Mouse (Mus musculus) heart, adult 2 months (tissue): ENCODE measurements around the gene Atf6. TPM values are rescaled to one million over a fixed set of nuclear protein-coding genes. Genes with fewer than 3 reads are reported as not detected.

Source experiments
- DNase-seq, 2 experiments: peaks; one replicate each; pipeline ENCODE4 v3.0.0; 2021
- H3K27ac ChIP-seq: fragments of 200-600 bp; 2 replicates; pipeline ENCODE4 v1.8.1; 2022
- H3K27me3 ChIP-seq: fragments of 200-500 bp; 2 replicates; pipeline ENCODE4 v1.6.1; 2012; ENCODE audit warnings: mild to moderate bottlenecking, low read length, inconsistent platforms, mixed read lengths; ENCODE audit not compliant: control insufficient read depth, insufficient read depth
- H3K36me3 ChIP-seq: fragments of 200-500 bp; 2 replicates; pipeline ENCODE4 v1.6.1; 2012; ENCODE audit warnings: low read length, inconsistent platforms; ENCODE audit not compliant: control insufficient read depth, insufficient read depth
- H3K4me1 ChIP-seq: fragments of 200-500 bp; 2 replicates; pipeline ENCODE4 v1.6.1; 2011; ENCODE audit warnings: low read length; ENCODE audit not compliant: control insufficient read depth, insufficient read depth
- H3K4me3 ChIP-seq: fragments of 200-600 bp; 2 replicates; pipeline ENCODE4 v1.8.1; 2022
- H3K79me2 ChIP-seq: fragments of 200-500 bp; replicated peaks from 2 replicates; pipeline ENCODE4 v1.6.1; 2012; ENCODE audit warnings: mild to moderate bottlenecking, inconsistent platforms, low read length, moderate library complexity, mixed read lengths; ENCODE audit not compliant: control insufficient read depth, insufficient read depth
- H3K9ac ChIP-seq: fragments of 200-500 bp; 2 replicates; pipeline ENCODE4 v1.6.1; 2012; ENCODE audit warnings: low read depth, mild to moderate bottlenecking, control low read depth, inconsistent platforms, low read length, mixed read lengths
- CTCF ChIP-seq: fragments of 200-600 bp; IDR thresholded peaks from 2 replicates; pipeline ENCODE4 v1.8.1; 2022; ENCODE audit warnings: antibody characterized with exemption, mild to moderate bottlenecking, moderate library complexity
- EP300 ChIP-seq: fragments of 200-500 bp; IDR thresholded peaks from 2 replicates; pipeline ENCODE4 v1.6.1; 2011; ENCODE audit warnings: low read depth, low read length, control low read depth; ENCODE audit not compliant: insufficient read depth
- POLR2A ChIP-seq: fragments of 200-500 bp; IDR thresholded peaks from 2 replicates; pipeline ENCODE4 v1.6.1; 2011; ENCODE audit warnings: mild to moderate bottlenecking, low read depth, low read length, control low read depth; ENCODE audit not compliant: insufficient read depth
- WGBS: fragments of 180-500 bp; shearing (Covaris S2); methylation state at CpG from one replicate; pipeline ENCODE4 v1.1.7; 2018; 5-methylcytosine and 5-hydroxymethylcytosine counted together
- intact Hi-C: fragments of 180-260 bp; cut with DNase I; formaldehyde crosslinking; loops from one replicate; pipeline ENCODE4 v1.15.1; 2025
- polyA plus RNA-seq: library from polyadenylated mRNA; depleted of rRNA; stranded (reverse); fragments of >200 nt; gene quantifications from 2 replicates; pipeline ENCODE4 v1.2.3, GENCODE M21; 2012
- total RNA-seq, 2 experiments: library from RNA; stranded (reverse); gene quantifications; 2 replicates each; pipeline ENCODE4 v1.2.3; 2021

Atf6 gene
- total and polyA plus RNA-seq, 3 experiments, result 22.0 to 82.3 (median 62.6) TPM

DNA sequence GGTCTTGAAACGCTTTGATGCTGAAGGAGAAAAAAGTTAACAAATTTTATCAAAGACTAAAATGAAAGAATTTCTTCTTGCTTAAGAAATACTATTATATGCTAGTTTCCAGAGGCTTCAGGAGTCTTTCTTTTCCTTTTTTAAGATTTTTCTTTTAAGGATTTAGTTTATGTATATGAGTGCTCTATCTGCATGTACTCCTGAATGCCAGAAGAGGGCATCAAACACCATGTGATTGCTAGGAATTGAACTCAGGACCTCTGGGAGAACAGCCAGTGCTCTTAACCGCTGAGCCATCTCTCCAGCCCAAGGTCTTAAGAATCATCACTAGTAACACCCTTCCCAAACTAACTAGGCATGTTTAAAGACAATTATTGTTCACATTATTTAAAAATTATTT is 4.4 kb upstream of the Atf6 start:
- intact Hi-C loops, result no loop called here
- TF ChIP-seq POLR2A (no peak), EP300 (no peak), CTCF (no peak)

DNA sequence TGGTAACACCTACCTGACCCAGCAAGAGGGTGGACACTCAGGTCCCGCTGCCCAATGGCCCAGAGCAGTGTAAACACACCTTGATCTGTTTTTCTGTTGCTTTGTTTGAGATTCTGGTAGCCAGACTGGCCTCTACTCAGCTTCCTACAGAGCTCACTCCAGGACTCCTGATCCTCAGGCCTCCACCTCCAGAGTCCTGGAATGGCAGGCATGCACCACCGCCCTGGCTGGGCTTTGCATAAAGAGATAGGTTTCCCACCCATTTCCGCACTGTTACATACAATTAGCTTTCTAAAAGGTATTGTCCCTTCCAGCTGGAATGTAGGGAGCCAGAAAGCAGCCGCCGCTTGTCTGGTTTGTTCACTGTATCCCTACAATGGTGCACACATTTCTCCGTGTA is 3.8 kb upstream of the Atf6 start:
- intact Hi-C loops, result no loop called here
- no peak for TF ChIP-seq EP300
- Histone ChIP-seq H3K4me3 (no peak overlapping the region), H3K4me1 (peaks cover 1% of the 10 kb centered on the region; the same call in 1 of the 2 replicates), H3K9ac (no peak overlapping the region), H3K79me2 (no peaks in the 10 kb centered on the region; the same call in 1 of the 2 replicates), H3K27ac (no peak overlapping the region), H3K27me3 (no peaks in the 10 kb centered on the region), H3K36me3 (no peaks in the 10 kb centered on the region)
- WGBS, result 93% methylated on average over 6 of the region's 6 CpGs
- DNase-seq, result no peak

More for the DNA sequence above, 4.4 kb upstream of the Atf6 start:
- Histone ChIP-seq H3K9ac (no peak overlapping the region), H3K4me1 (peaks cover 1% of the 10 kb centered on the region; the same call in 1 of the 2 replicates), H3K4me3 (no peak overlapping the region), H3K27me3 (no peaks in the 10 kb centered on the region), H3K36me3 (no peaks in the 10 kb centered on the region; the same call in 1 of the 2 replicates), H3K79me2 (no peaks in the 10 kb centered on the region; the same call in 1 of the 2 replicates), H3K27ac (no peak overlapping the region)
- 97% methylated on average over 2 of the region's 2 CpGs for WGBS
- no peak for DNase-seq

DNA sequence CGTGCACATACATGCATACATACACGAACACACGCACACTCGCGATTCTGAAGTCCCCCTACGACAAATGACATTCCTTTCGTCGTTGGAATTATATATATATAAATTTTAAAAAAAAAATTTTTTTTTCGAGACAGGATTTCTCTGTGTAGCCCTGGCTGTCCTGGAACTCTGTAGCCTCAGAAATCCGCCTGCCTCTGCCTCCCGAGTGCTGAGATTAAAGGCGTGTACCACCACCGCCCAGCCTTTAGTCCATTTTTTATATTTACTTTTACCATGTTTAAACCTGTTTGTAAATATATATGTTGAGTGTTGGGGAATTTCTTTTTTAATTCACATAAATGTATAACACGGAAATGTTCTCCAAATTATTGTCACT is 1.3 kb upstream of the Atf6 start:
- peak overlapping the region; percentile 76 for H3K4me3 ChIP-seq
- peak overlapping the region; percentile 63 for H3K9ac ChIP-seq
- intact Hi-C loops, result no loop called here
- TF ChIP-seq CTCF (no peak), EP300 (no peak), POLR2A (no peak)
- peaks cover 2% of the 10 kb centered on the region for H3K79me2 ChIP-seq
- 11% methylated on average over 14 of the region's 14 CpGs for WGBS
- no peaks in the 10 kb centered on the region for H3K27me3 ChIP-seq
- H3K36me3 ChIP-seq, result peaks cover 4% of the 10 kb centered on the region
- peak overlapping the region; percentile 79 for H3K27ac ChIP-seq
- H3K4me1 ChIP-seq, result peaks cover 3% of the 10 kb centered on the region
- no peak for DNase-seq

DNA sequence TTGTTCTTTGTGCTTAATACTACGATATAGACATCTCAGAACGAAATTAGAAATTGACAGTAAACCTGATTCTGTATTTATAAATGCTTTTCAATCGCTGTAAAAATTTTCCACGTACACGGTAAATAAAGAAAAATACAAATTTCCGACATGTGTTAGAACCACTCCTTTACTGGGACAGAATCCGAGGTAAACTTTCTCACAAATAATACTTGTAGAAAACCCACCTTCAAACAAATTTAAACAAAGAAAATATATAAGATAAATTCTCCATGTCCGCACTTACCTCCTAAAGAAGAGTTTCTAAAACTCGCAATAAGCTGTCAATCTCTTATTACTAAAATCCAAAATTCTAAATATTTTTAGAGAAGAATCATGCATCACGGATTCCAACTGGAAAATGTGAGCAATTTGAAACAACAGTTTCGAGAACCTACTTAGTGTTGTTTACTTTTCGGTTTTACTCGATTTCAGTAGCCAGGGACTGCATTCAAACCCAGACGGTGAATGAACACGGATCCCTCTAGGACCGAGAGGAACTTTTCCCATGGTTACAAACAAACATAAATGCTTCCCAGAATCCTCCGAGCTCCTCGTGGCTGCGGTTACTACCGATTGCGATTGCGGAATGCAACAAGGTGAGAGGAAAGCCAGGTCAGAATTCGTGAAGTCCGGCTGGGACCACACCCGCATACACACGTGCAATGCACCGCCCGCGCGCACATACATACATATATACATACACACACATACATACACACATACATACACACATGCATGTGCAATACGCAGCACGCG is 735 bp upstream of the Atf6 start:
- Histone ChIP-seq H3K9ac (peak overlapping the region; percentile 63), H3K36me3 (peaks cover 6% of the 10 kb centered on the region), H3K27ac (peak overlapping the region; percentile 79), H3K4me1 (peaks cover 5% of the 10 kb centered on the region), H3K79me2 (peaks cover 2% of the 10 kb centered on the region), H3K4me3 (peak overlapping the region; percentile 76), H3K27me3 (no peaks in the 10 kb centered on the region)
- peak; percentile 51; the same call in 1 of the 2 replicates for TF ChIP-seq POLR2A
- peak; percentile 74; the same call in 1 of the 2 replicates for TF ChIP-seq EP300
- no peak for TF ChIP-seq CTCF
- peak; percentile 75 to 81 for DNase-seq
- under 1% methylated on average over 33 of the region's 33 CpGs for WGBS
- intact Hi-C loops, result no loop called here

DNA sequence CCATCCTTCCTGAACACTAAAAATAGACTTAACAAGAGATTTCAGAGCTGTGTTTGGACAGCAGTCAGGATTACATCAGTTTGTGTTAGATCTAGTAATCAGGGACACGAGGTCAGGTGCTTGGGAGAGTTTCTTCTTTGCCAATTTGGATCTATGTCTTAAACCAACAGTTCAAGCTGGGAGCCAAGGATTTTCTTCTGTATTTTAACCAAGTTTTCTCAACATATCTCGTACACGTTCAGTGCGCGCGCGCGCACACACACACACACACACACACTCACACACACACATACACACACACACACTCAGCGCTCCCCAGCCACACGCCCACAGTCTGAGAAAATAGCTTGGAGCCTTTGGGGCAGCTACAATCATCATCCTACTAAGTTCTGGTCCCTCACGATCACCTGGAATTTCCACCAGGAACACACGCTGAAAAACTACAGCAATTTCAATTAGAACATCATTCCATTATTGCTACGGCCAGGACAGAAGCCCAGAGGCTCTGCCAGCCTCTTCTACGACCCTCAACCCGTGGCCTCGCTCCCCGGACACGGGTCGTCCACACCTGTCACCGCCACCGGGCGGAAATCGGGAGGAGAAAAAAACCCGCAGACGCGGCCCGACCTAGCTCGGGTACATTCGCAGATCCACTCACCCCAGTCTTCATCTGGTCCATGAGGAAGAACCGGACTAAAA is 430 bp downstream of the Atf6 start:
- peaks cover 2% of the 10 kb centered on the region for H3K79me2 ChIP-seq
- H3K27ac ChIP-seq, result peak overlapping the region; percentile 79
- no peaks in the 10 kb centered on the region for H3K27me3 ChIP-seq
- H3K36me3 ChIP-seq, result peaks cover 10% of the 10 kb centered on the region
- H3K4me1 ChIP-seq, result peaks cover 5% of the 10 kb centered on the region
- peak overlapping the region; percentile 91 for H3K9ac ChIP-seq
- H3K4me3 ChIP-seq, result peak overlapping the region; percentile 76
- TF ChIP-seq CTCF, result no peak
- no peak for TF ChIP-seq EP300
- no peak for TF ChIP-seq POLR2A
- intact Hi-C loops, result loop anchor here (1.0 kb wide), 1 partner anchor 18 kb away; the partner anchor contains the start of genes Dusp12 and Gm26620
- no peak for DNase-seq
- 1% methylated on average over 30 of the region's 30 CpGs for WGBS
